Mouse (Mus musculus) adrenal gland, postnatal 4 days (tissue): ENCODE measurements around the gene Arhgap15. TPM values are rescaled to one million over a fixed set of nuclear protein-coding genes. Genes with fewer than 3 reads are reported as not detected.

Experiments used
- DNase-seq, 2 experiments: peaks; one replicate each; pipeline ENCODE4 v3.0.0; 2021 to 2022; ENCODE audit warnings: low spot score in 2 of 2, mixed read lengths in 2 of 2
- total RNA-seq, 2 experiments: library from RNA; stranded (reverse); gene quantifications; 2 replicates each; pipeline ENCODE4 v1.2.3; 2021

The Arhgap15 gene
- total RNA-seq, 2 experiments from 2014 or later: 1.2 to 2.3 TPM

DNA sequence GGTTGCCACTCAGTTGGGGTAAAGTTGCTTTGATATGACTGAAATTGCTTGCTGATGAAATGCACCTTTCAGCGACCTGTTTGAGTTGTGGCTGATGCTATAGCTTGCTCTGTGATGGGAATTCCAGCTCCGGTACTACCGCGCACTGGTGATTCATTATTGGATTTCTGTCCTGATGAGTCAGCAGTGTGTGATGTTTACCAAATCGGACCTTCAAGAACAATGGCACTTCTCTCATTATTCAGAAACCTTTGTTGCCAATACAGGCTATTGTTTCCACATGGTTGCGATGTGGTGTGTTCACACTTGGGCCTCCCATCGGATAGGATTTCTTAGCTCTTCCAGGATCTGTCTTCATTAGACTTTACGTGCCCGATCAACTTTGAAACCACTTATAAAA, 681.9 kb downstream of the Arhgap15 start:
- no peak for DNase-seq

DNA sequence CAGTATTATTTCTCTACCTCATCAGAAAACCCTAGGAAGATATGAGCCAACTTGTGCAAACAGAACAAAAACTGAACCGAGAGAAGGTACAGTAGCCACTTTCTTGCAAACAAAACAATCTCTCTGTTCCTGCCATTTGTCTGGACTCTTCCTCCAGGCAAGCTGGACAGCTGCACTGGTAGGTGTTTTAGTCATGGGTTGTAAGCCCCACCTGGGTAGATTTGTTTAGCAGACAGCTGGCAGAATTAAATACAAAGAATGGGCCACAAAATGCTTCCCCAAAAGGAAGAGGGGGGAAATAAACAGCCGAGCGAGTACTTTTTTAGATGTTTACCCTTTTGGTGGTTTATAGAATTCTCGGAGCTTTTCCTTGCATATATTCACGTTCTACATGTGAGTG, 688.0 kb downstream of the Arhgap15 start:
- no peak for DNase-seq

- no peak for DNase-seq
Measured at GRCm38 (mm10) chr2:44437496-44438057, 689.0 kb downstream of the Arhgap15 start.

- no peak for DNase-seq
Measured at GRCm38 (mm10) chr2:44438070-44438469, 689.4 kb downstream of the Arhgap15 start.

- no peak for DNase-seq
Measured at GRCm38 (mm10) chr2:44444938-44445337, 696.3 kb downstream of the Arhgap15 start.

Other genes starting within 250 kb of the Arhgap15 start
- 1 to 10 TPM; 1.1 to 4.3 TPM for gene Kynu, start 193.5 kb upstream of the Arhgap15 start, total RNA-seq